Mouse (Mus musculus) limb, embryonic 15.5 days (tissue): ENCODE measurements at regions not wholly inside any gene's neighbourhood (a gene's known extent, or its start where the extent isn't known, plus 50 kb on each side); places are given as distances from the start of the nearest gene placed in this dataset.

Experiments
- ATAC-seq: fragments of 200-750 bp; cut with Nextera tagmentation; 2 replicates; pipeline ENCODE4 v1.8.0; 2017; ENCODE audit warnings: low read depth, moderate TSS enrichment; ENCODE audit not compliant: insufficient number of reproducible peaks, low FRiP score, low TSS enrichment
- H3K27ac ChIP-seq: fragments of 300-500 bp; sonication (generic); 2 replicates; pipeline ENCODE4 v1.5.1; 2015; ENCODE audit warnings: moderate library complexity, mild to moderate bottlenecking, inconsistent platforms
- H3K27me3 ChIP-seq: fragments of 300-500 bp; sonication (generic); 2 replicates; pipeline ENCODE4 v1.6.1; 2015; ENCODE audit warnings: inconsistent platforms
- H3K36me3 ChIP-seq: fragments of 300-500 bp; sonication (generic); 2 replicates; pipeline ENCODE4 v1.6.1; 2015; ENCODE audit warnings: inconsistent platforms
- H3K4me1 ChIP-seq: fragments of 300-500 bp; sonication (generic); 2 replicates; pipeline ENCODE4 v1.6.1; 2015; ENCODE audit warnings: inconsistent platforms
- H3K4me2 ChIP-seq: fragments of 300-500 bp; sonication (generic); 2 replicates; pipeline ENCODE4 v1.6.1; 2015; ENCODE audit warnings: mild to moderate bottlenecking, inconsistent platforms
- H3K4me3 ChIP-seq: fragments of 300-500 bp; sonication (generic); 2 replicates; pipeline ENCODE4 v1.5.1; 2015; ENCODE audit warnings: mild to moderate bottlenecking, inconsistent platforms
- H3K9ac ChIP-seq: fragments of 300-500 bp; sonication (generic); 2 replicates; pipeline ENCODE4 v1.6.1; 2015; ENCODE audit warnings: inconsistent platforms
- H3K9me3 ChIP-seq: fragments of 300-500 bp; sonication (generic); 2 replicates; pipeline ENCODE4 v1.6.1; 2016; ENCODE audit warnings: inconsistent platforms
- WGBS: fragments of 180-500 bp; shearing (Covaris S2); methylation state at CpG from one replicate; pipeline ENCODE4 v1.1.7; 2015; 5-methylcytosine and 5-hydroxymethylcytosine counted together

- Histone ChIP-seq H3K27me3 (no peaks in the 10 kb centered on the region), H3K27ac (peak overlapping the region; percentile 51; the same call in 1 of the 2 replicates), H3K4me2 (peak overlapping the region; percentile 23; the same call in 1 of the 2 replicates), H3K4me3 (0 out of 2 replicates have a peak overlapping the region, but pooled peaks have one; percentile 3), H3K9me3 (no peaks in the 10 kb centered on the region), H3K36me3 (no peaks in the 10 kb centered on the region), H3K9ac (no peak overlapping the region), H3K4me1 (peaks cover 9% of the 10 kb centered on the region)
- ATAC-seq, result no peak
- WGBS, result 48% methylated on average over 9 of the region's 9 CpGs
Measured at GRCm38 (mm10) chr12:73471966-73472365, 74.2 kb downstream of the Tmem30b start.

DNA sequence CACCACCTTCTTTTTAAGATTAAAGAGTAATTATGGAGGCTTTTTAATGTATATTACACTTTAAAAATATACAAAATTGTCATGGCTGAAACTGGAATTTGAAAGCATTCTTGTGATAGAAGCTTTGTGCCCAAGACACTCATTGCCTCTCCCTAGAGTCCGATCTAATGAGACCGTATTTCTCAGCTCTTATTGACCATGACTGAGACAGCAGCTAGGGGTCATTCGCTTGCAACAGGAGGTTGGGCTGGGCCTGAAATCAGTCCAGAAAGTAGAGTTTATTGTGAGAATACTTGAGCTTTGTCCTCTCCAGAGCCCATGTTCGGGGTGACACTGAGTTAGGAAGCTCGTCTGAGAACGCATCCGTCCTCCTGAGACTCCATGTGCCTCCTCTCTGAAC is 79.7 kb downstream of the Tmem30b start:
- Histone ChIP-seq H3K27ac (no peak overlapping the region), H3K4me2 (no peak overlapping the region), H3K9ac (no peak overlapping the region), H3K36me3 (no peaks in the 10 kb centered on the region), H3K4me3 (no peak overlapping the region), H3K9me3 (no peaks in the 10 kb centered on the region), H3K4me1 (peaks cover 14% of the 10 kb centered on the region), H3K27me3 (no peaks in the 10 kb centered on the region)
- ATAC-seq, result no peak
- WGBS, result 74% methylated on average over 7 of the region's 7 CpGs

DNA sequence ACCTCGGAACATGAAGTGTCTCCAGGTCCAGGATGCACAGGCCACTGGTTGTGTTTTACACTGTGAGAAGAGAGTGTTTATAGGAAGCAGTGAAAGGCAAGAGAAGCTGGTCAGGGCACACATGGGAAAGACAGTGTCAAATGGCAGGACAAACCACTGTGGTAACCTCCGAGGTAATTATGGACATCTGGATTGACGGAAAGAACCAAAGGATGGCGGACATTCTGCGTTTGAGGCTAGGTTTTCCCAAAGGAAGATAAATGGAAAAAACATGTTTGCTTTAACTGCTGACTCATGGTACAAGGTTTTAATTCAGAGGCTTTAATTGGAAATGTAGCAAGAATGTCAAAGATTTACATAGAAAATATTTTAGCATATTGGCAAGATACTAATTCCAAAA is 80.2 kb downstream of the Tmem30b start:
- 33% methylated on average over 5 of the region's 5 CpGs for WGBS
- Histone ChIP-seq H3K4me2 (no peak overlapping the region), H3K9ac (no peak overlapping the region), H3K27me3 (no peaks in the 10 kb centered on the region), H3K27ac (no peak overlapping the region), H3K4me1 (peaks cover 14% of the 10 kb centered on the region), H3K4me3 (no peak overlapping the region), H3K9me3 (no peaks in the 10 kb centered on the region), H3K36me3 (no peaks in the 10 kb centered on the region)
- no peak for ATAC-seq

DNA sequence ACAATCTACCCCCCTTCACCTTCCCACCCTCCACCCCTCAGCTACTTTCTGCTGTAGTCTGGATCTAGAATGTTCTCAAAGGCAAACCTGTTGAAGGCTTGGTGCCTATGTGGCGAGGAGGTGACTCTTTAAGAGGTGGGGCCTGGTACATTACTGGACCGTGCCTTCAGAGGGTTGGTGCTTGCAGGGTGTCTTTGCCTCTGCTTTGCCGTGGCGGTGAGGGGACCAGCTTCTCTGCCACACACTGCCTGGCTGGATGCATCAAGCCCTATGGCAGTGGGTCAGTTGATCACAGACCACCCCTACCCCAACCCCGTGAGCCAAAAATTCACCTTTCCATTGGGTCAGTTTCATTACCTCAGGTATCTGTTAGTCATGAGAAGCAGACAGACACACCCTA is 81.9 kb downstream of the Tmem30b start:
- Histone ChIP-seq H3K9me3 (no peaks in the 10 kb centered on the region), H3K27ac (no peak overlapping the region), H3K4me3 (no peak overlapping the region), H3K27me3 (no peaks in the 10 kb centered on the region), H3K4me2 (no peak overlapping the region), H3K36me3 (no peaks in the 10 kb centered on the region), H3K9ac (no peak overlapping the region), H3K4me1 (peaks cover 20% of the 10 kb centered on the region)
- no peak for ATAC-seq
- WGBS, result 81% methylated on average over 5 of the region's 5 CpGs

GRCm38 (mm10) chr12:73462091-73462490 is 84.1 kb downstream of the Tmem30b start:
- H3K36me3 ChIP-seq, result no peaks in the 10 kb centered on the region
- no peak overlapping the region for H3K4me2 ChIP-seq
- no peaks in the 10 kb centered on the region for H3K9me3 ChIP-seq
- no peaks in the 10 kb centered on the region for H3K27me3 ChIP-seq
- no peak overlapping the region for H3K9ac ChIP-seq
- 62% methylated on average over 5 of the region's 5 CpGs for WGBS
- H3K4me3 ChIP-seq, result no peak overlapping the region
- ATAC-seq, result peak; percentile 74; the same call in 1 of the 2 replicates
- H3K27ac ChIP-seq, result peak overlapping the region; percentile 73
- H3K4me1 ChIP-seq, result peaks cover 20% of the 10 kb centered on the region

DNA sequence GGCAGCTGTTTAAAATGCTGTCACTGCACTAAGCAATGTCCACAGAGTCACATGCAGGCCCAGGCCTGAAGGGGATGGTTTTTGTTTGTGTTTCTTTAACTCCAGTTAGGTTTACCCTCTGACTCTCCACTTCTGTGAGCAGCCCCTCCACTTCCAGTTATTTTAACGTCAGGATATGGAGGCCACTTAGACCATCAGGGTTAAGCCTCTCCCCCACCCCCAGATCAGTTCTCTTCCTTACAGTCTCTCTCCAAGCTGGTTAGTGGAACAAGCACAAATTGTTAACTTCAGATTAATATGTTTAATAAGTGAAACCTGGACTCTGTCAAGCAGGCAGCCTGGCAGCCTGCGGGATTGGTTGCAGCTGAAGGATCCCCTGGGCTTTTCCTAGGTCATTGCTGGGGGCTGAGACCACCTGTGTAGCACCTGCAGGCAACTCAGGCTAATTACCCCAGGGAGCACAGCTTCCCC is 85.9 kb downstream of the Tmem30b start:
- Histone ChIP-seq H3K27ac (peak overlapping the region; percentile 52; the same call in 1 of the 2 replicates), H3K4me1 (peaks cover 17% of the 10 kb centered on the region), H3K4me3 (no peak overlapping the region), H3K9ac (no peak overlapping the region), H3K9me3 (no peaks in the 10 kb centered on the region), H3K4me2 (no peak overlapping the region), H3K36me3 (no peaks in the 10 kb centered on the region), H3K27me3 (no peaks in the 10 kb centered on the region; the same call in 1 of the 2 replicates)
- WGBS, result 8% methylated on average over 2 of the region's 2 CpGs
- no peak for ATAC-seq

DNA sequence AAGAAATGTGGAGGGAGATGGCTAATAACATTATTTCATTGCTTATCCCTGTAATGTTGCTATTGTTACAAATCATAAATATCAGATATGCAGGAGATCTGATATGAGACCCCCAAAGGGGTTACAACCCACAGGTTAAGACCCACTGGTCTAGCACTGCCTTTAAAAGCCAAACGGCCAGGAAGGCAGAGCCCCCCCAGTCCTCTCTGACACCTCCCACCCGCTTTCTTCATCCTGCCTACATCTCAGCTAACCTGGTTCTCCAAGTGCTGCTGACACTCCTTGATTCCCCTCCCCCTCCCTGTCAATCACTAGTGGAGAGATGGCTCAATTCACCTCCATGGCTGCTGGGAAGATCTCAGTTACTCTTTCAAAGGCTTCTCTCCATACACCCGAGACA is 94.9 kb downstream of the Tmem30b start:
- Histone ChIP-seq H3K9ac (no peak overlapping the region), H3K9me3 (no peaks in the 10 kb centered on the region), H3K27ac (no peak overlapping the region), H3K4me1 (peaks cover 25% of the 10 kb centered on the region), H3K4me3 (no peak overlapping the region), H3K27me3 (no peaks in the 10 kb centered on the region), H3K36me3 (no peaks in the 10 kb centered on the region), H3K4me2 (no peak overlapping the region)
- ATAC-seq, result no peak
- 53% methylated on average over 3 of the region's 3 CpGs for whole genome bisulfite sequencing

GRCm38 (mm10) chr12:73450541-73450940 is 95.7 kb downstream of the Tmem30b start:
- Histone ChIP-seq H3K9ac (no peak overlapping the region), H3K4me1 (peaks cover 25% of the 10 kb centered on the region), H3K4me2 (no peak overlapping the region), H3K36me3 (no peaks in the 10 kb centered on the region), H3K4me3 (no peak overlapping the region), H3K9me3 (no peaks in the 10 kb centered on the region), H3K27ac (peak overlapping the region; percentile 61), H3K27me3 (no peaks in the 10 kb centered on the region)
- 59% methylated on average over 4 of the region's 4 CpGs for WGBS
- ATAC-seq, result no peak

DNA sequence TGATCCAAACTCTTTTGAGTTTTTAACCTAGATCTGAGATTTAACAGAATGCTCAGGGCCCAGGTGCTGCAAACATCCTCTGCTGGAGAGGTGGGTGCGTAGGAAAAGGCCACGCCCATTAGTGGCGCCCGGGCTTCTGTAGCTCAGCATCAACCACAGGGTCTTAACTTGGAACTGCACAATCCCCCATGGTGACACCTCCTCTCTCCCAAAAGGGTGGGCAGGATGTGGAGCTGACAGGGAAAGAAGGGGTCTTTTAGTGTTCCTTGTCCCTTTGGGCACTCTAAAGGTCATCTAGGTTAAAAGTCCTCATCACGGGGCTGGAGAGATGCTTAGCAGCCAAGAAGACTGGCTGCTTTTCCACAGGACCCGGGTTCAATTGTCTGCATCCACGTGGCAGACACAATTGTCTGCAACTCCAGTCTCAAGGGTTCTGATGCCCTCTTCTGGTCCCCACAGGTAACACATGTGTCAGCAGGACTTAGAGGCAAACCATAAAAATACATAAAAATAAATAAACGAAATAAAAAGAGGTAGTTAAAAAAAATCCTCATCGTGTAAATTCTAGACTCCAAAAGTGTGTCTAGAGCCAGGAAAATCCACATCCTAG is 96.2 kb downstream of the Tmem30b start:
- no peak overlapping the region for H3K9ac ChIP-seq
- no peak overlapping the region for H3K4me3 ChIP-seq
- no peaks in the 10 kb centered on the region for H3K36me3 ChIP-seq
- peaks cover 30% of the 10 kb centered on the region for H3K4me1 ChIP-seq
- peak overlapping the region; percentile 60; the same call in 1 of the 2 replicates for H3K27ac ChIP-seq
- WGBS, result 56% methylated on average over 9 of the region's 9 CpGs
- no peaks in the 10 kb centered on the region for H3K9me3 ChIP-seq
- ATAC-seq, result no peak
- H3K27me3 ChIP-seq, result no peaks in the 10 kb centered on the region
- no peak overlapping the region for H3K4me2 ChIP-seq

DNA sequence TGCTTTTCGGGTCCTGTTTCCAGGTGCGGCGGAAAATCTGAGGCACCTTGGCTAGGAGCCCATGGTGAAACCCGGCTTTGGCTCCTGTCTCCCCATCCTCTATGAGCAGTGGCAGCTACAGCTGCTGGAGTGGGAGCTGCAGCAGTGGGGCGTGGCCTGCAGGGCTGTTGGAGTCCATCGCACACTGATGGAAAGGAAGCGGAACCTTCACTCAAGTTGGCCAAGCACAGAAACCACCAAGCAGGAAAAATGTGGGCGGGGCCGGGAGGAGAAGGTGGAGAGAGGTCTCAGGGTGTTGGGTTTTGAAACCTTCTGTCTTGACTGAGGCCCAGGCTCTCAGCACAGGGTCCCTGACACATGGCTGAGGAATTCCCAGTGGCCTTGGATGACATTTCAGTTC is 97.1 kb downstream of the Tmem30b start:
- ATAC-seq, result peak; percentile 77
- Histone ChIP-seq H3K4me2 (peak overlapping the region; percentile 36), H3K36me3 (no peaks in the 10 kb centered on the region), H3K4me3 (peak overlapping the region; percentile 3; the same call in 1 of the 2 replicates), H3K27me3 (no peaks in the 10 kb centered on the region), H3K4me1 (peaks cover 33% of the 10 kb centered on the region), H3K9ac (no peak overlapping the region), H3K27ac (peak overlapping the region; percentile 60), H3K9me3 (no peaks in the 10 kb centered on the region)
- 31% methylated on average over 9 of the region's 9 CpGs for WGBS

DNA sequence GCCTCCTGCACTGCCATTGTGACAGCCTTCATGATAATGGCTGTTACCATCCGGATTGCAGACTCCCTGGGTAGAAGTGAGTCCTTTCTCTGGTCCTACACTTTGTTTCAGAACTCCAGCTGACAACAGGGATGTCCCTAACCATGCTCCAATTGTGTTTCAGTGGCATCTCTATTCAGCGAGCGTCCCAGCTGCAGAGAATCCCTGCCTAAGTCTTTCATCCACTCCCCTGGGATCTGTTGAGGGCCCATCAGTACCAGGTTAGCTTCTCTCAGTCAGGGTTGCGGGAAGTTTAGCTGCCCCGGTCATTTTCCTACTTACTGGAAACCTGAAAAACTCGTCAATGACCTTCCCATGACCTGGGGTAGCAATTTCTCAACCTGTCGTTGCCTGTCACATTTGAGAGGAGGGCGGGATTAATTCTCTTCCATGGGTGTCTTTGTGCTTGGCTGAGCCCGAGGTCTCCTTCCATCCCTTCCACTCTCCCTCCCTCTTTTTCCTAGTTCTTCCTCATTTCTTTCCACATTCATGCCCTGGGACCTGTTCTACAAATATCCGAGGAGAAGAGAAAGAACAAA is 97.7 kb downstream of the Tmem30b start:
- Histone ChIP-seq H3K36me3 (no peaks in the 10 kb centered on the region), H3K27ac (peak overlapping the region; percentile 60), H3K4me2 (peak overlapping the region; percentile 36), H3K9ac (no peak overlapping the region), H3K9me3 (no peaks in the 10 kb centered on the region), H3K4me3 (no peak overlapping the region), H3K4me1 (peaks cover 33% of the 10 kb centered on the region), H3K27me3 (no peaks in the 10 kb centered on the region)
- ATAC-seq, result no peak
- 38% methylated on average over 10 of the region's 10 CpGs for WGBS

- no peaks in the 10 kb centered on the region for H3K9me3 ChIP-seq
- no peak overlapping the region for H3K9ac ChIP-seq
- H3K36me3 ChIP-seq, result no peaks in the 10 kb centered on the region
- no peaks in the 10 kb centered on the region for H3K27me3 ChIP-seq
- H3K4me3 ChIP-seq, result no peak overlapping the region
- no peak overlapping the region for H3K27ac ChIP-seq
- ATAC-seq, result no peak
- 89% methylated on average over 6 of the region's 6 CpGs for WGBS
- H3K4me1 ChIP-seq, result peaks cover 30% of the 10 kb centered on the region
- H3K4me2 ChIP-seq, result no peak overlapping the region
Measured at GRCm38 (mm10) chr12:73447172-73447571, 99.0 kb downstream of the Tmem30b start.
